Mouse (Mus musculus) heart, embryonic 11.5 days (tissue): ENCODE measurements around the gene Fbxl16. TPM values are rescaled to one million over a fixed set of nuclear protein-coding genes. Genes with fewer than 3 reads are reported as not detected.

Experiments used
- ATAC-seq: fragments of 200-750 bp; cut with Nextera tagmentation; replicated peaks from 2 replicates; pipeline ENCODE4 v1.8.0; 2017; ENCODE audit warnings: moderate library complexity; ENCODE audit not compliant: insufficient number of reproducible peaks, low FRiP score, low TSS enrichment
- H3K27ac ChIP-seq: fragments of 300-500 bp; sonication (generic); 2 replicates; pipeline ENCODE4 v1.5.1; 2014; ENCODE audit warnings: mild to moderate bottlenecking, low read depth, low read length
- H3K27me3 ChIP-seq: fragments of 300-500 bp; sonication (generic); 2 replicates; pipeline ENCODE4 v1.6.1; 2014; ENCODE audit warnings: mild to moderate bottlenecking, low read length, mixed read lengths; ENCODE audit not compliant: control insufficient read depth, insufficient read depth
- H3K36me3 ChIP-seq: fragments of 300-500 bp; sonication (generic); 2 replicates; pipeline ENCODE4 v1.6.1; 2014; ENCODE audit warnings: mild to moderate bottlenecking, low read length, moderate library complexity, mixed read lengths; ENCODE audit not compliant: control insufficient read depth, insufficient read depth
- H3K4me1 ChIP-seq: fragments of 300-500 bp; sonication (generic); 2 replicates; pipeline ENCODE4 v1.6.1; 2014; ENCODE audit warnings: low read length; ENCODE audit not compliant: control insufficient read depth, insufficient read depth
- H3K4me2 ChIP-seq: fragments of 300-500 bp; sonication (generic); 2 replicates; pipeline ENCODE4 v1.6.1; 2014; ENCODE audit warnings: mild to moderate bottlenecking, moderate library complexity
- H3K4me3 ChIP-seq: fragments of 300-500 bp; sonication (generic); 2 replicates; pipeline ENCODE4 v1.5.1; 2014; ENCODE audit warnings: low read depth, low read length
- H3K9ac ChIP-seq: fragments of 300-500 bp; sonication (generic); 2 replicates; pipeline ENCODE4 v1.6.1; 2014; ENCODE audit warnings: mild to moderate bottlenecking, low read depth, low read length, moderate library complexity
- H3K9me3 ChIP-seq: fragments of 300-500 bp; sonication (generic); replicated peaks from 2 replicates; pipeline ENCODE4 v1.6.1; 2016; ENCODE audit warnings: low read length; ENCODE audit not compliant: control insufficient read depth
- WGBS: fragments of 180-500 bp; shearing (Covaris S2); extraction: QIAGEN DNeasy Blood & Tissue Kit; methylation state at CpG from one replicate; pipeline ENCODE4 v1.1.7; 2014; ENCODE audit not compliant: insufficient replicate concordance; 5-methylcytosine and 5-hydroxymethylcytosine counted together
- polyA plus RNA-seq: library from polyadenylated mRNA; unstranded; fragments of >200 nt; fragmentation: Nextera tagmentation; extraction: Ambion mirVana; gene quantifications from 2 replicates; pipeline ENCODE4 v1.2.1, GENCODE M21; 2014

Gene Fbxl16
- polyA plus RNA-seq: 1.1 and 1.4 TPM in 2 replicates

- Histone ChIP-seq H3K27me3 (peaks cover 59% of the 10 kb centered on the region), H3K4me1 (peaks cover 9% of the 10 kb centered on the region), H3K9ac (peak within 1 kb of the TSS; percentile 60), H3K4me2 (peak within 1 kb of the TSS; percentile 98), H3K36me3 (no peaks in the 10 kb centered on the region), H3K4me3 (peak within 1 kb of the TSS; percentile 69), H3K27ac (no peak within 1 kb of the TSS), H3K9me3 (no peaks in the 10 kb centered on the region)
- ATAC-seq: peak; percentile 58; the same call in 1 of the 2 replicates
- under 1% methylated on average over 84 of the region's 100 CpGs for whole genome bisulfite sequencing
These were observed at the start of gene Fbxl16 for GRCm38 (mm10) chr17:25808789-25809605. TSS of gene Fbxl16 (plus strand) at chr17:25809085.

- Histone ChIP-seq H3K27ac (no peak overlapping the region), H3K4me1 (peaks cover 4% of the 10 kb centered on the region; the same call in 1 of the 2 replicates), H3K27me3 (no peaks in the 10 kb centered on the region), H3K4me2 (no peak overlapping the region), H3K9me3 (no peaks in the 10 kb centered on the region), H3K4me3 (no peak overlapping the region), H3K9ac (no peak overlapping the region), H3K36me3 (no peaks in the 10 kb centered on the region)
- ATAC-seq: no peak
- 64% methylated on average over 8 of the region's 8 CpGs for WGBS
These were observed 48.7 kb upstream of the Fbxl16 start for GRCm38 (mm10) chr17:25760148-25760547.

- no peaks in the 10 kb centered on the region for H3K36me3 ChIP-seq
- H3K27ac ChIP-seq: no peak overlapping the region
- H3K9ac ChIP-seq: no peak overlapping the region
- H3K4me3 ChIP-seq: no peak overlapping the region
- H3K27me3 ChIP-seq: peaks cover 2% of the 10 kb centered on the region; the same call in 1 of the 2 replicates
- no peak for ATAC-seq
- no peak overlapping the region for H3K4me2 ChIP-seq
- WGBS: 43% methylated on average over 4 of the region's 4 CpGs
- no peaks in the 10 kb centered on the region for H3K9me3 ChIP-seq
- no peaks in the 10 kb centered on the region for H3K4me1 ChIP-seq
These were observed 47.3 kb upstream of the Fbxl16 start for GRCm38 (mm10) chr17:25761561-25761970.

- H3K9me3 ChIP-seq: no peaks in the 10 kb centered on the region
- H3K4me3 ChIP-seq: no peak overlapping the region
- H3K27me3 ChIP-seq: peaks cover 2% of the 10 kb centered on the region; the same call in 1 of the 2 replicates
- no peaks in the 10 kb centered on the region for H3K4me1 ChIP-seq
- 35% methylated on average over 3 of the region's 3 CpGs for WGBS
- no peak overlapping the region for H3K27ac ChIP-seq
- no peaks in the 10 kb centered on the region for H3K36me3 ChIP-seq
- no peak overlapping the region for H3K4me2 ChIP-seq
- H3K9ac ChIP-seq: no peak overlapping the region
- no peak for ATAC-seq
These were observed 46.3 kb upstream of the Fbxl16 start for GRCm38 (mm10) chr17:25762591-25762990.

GRCm38 (mm10) chr17:25765886-25766285 lies 43.0 kb upstream of the Fbxl16 start:
- H3K36me3 ChIP-seq: no peaks in the 10 kb centered on the region
- ATAC-seq: no peak
- 64% methylated on average over 5 of the region's 5 CpGs for WGBS

GRCm38 (mm10) chr17:25769331-25769730 lies 39.6 kb upstream of the Fbxl16 start:
- H3K9ac ChIP-seq: no peak overlapping the region
- no peaks in the 10 kb centered on the region for H3K36me3 ChIP-seq
- H3K27me3 ChIP-seq: peaks cover 7% of the 10 kb centered on the region
- no peak overlapping the region for H3K27ac ChIP-seq
- H3K9me3 ChIP-seq: no peaks in the 10 kb centered on the region
- H3K4me3 ChIP-seq: no peak overlapping the region
- no peak for ATAC-seq
- no peak overlapping the region for H3K4me2 ChIP-seq
- 65% methylated on average over 9 of the region's 9 CpGs for WGBS
- H3K4me1 ChIP-seq: peaks cover 3% of the 10 kb centered on the region

More at GRCm38 (mm10) chr17:25765886-25766285, 43.0 kb upstream of the Fbxl16 start:
- Histone ChIP-seq H3K4me2 (no peak overlapping the region), H3K4me3 (no peak overlapping the region), H3K9me3 (no peaks in the 10 kb centered on the region), H3K27ac (no peak overlapping the region), H3K4me1 (no peaks in the 10 kb centered on the region), H3K27me3 (peaks cover 7% of the 10 kb centered on the region), H3K9ac (no peak overlapping the region)

GRCm38 (mm10) chr17:25773549-25774120 lies 35.2 kb upstream of the Fbxl16 start, which contains the start of gene Narfl:
TSS of gene Narfl (plus strand) at chr17:25773776.
- peak within 1 kb of the TSS; percentile 88 for H3K4me3 ChIP-seq
- H3K9me3 ChIP-seq: no peaks in the 10 kb centered on the region
- peaks cover 5% of the 10 kb centered on the region; the same call in 1 of the 2 replicates for H3K27me3 ChIP-seq
- H3K4me2 ChIP-seq: peak within 1 kb of the TSS; percentile 94
- 0 out of 2 replicates have a peak, but pooled peaks cover 2% of the 10 kb centered on the region for H3K36me3 ChIP-seq
- H3K9ac ChIP-seq: peak within 1 kb of the TSS; percentile 92
- ATAC-seq: peak; percentile 69; the same call in 1 of the 2 replicates
- no peak within 1 kb of the TSS for H3K27ac ChIP-seq
- WGBS: under 1% methylated on average over 37 of the region's 37 CpGs
- H3K4me1 ChIP-seq: peaks cover 6% of the 10 kb centered on the region

GRCm38 (mm10) chr17:25775318-25776062 lies 33.4 kb upstream of the Fbxl16 start:
- no peak overlapping the region for H3K4me2 ChIP-seq
- H3K27me3 ChIP-seq: no peaks in the 10 kb centered on the region
- no peak for ATAC-seq
- no peak overlapping the region for H3K27ac ChIP-seq
- H3K4me3 ChIP-seq: no peak overlapping the region
- H3K4me1 ChIP-seq: peaks cover 6% of the 10 kb centered on the region
- H3K9ac ChIP-seq: no peak overlapping the region
- no peaks in the 10 kb centered on the region for H3K9me3 ChIP-seq
- H3K36me3 ChIP-seq: 0 out of 2 replicates have a peak, but pooled peaks cover 2% of the 10 kb centered on the region
- WGBS: 82% methylated on average over 10 of the region's 10 CpGs
